Mouse (Mus musculus) embryo, embryonic 10.5 days (tissue): Measurements from ENCODE around the gene Gm10837.

Experiments
- DNase-seq: peaks from one replicate; pipeline ENCODE4 v3.0.0-alpha.2; 2015; ENCODE audit warnings: low spot score

The Gm10837 gene

DNA sequence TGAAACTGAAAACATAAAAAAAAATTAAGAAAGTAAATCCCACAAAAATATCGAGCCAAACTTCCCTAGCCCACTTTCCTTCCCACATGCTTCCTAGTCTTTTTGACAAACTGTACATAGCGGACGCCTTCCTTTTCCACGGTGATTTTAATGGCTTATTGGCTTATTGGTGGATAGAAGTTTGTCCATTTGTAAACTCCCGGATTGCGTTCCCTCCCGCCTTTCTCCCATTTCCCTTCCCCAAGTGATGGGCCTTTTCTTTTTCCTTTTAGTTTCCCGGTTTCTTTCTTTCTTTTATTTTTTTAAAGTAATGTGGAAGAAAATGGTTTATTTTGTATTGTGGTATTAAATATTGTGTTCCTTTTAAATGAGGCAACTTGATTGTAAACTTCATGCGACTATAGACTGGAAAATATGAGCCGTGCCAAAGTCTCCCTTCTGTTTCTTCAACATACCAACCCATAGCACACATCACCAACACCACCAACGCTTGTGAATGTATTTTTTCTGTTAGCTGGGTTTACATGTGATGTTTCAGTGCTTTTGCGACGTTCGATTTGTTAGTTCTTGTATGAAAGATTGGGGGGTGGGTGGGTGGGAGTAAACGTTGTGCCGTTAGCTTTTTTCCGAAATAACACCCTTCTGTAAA is 10.8 kb upstream of the Gm10837 start:
- DNase-seq = peak; percentile 59

DNA sequence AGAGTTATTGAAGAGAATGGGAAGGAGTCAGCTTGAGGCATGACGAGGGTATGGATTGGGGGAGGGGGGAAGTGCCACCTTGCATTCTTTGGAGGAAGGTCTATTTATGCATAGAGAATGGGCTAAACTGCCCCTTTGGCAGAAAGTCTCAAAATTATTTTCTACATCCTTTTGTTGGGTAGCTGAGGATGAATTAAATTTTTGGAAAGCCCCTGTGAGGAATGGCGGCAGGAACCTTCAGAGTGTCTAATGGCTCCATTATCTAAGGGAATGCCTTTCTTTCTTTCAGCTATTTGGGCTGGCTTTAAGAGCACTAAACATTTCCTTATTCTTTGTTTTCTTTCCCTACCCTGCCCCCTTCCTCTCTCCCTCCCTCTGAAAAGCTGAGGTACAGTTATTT is 10.0 kb upstream of the Gm10837 start:
- DNase-seq = peak; percentile 70

GRCm38 (mm10) chr14:122481181-122481580 is 9.2 kb upstream of the Gm10837 start:
- peak; percentile 62 for DNase-seq

DNA sequence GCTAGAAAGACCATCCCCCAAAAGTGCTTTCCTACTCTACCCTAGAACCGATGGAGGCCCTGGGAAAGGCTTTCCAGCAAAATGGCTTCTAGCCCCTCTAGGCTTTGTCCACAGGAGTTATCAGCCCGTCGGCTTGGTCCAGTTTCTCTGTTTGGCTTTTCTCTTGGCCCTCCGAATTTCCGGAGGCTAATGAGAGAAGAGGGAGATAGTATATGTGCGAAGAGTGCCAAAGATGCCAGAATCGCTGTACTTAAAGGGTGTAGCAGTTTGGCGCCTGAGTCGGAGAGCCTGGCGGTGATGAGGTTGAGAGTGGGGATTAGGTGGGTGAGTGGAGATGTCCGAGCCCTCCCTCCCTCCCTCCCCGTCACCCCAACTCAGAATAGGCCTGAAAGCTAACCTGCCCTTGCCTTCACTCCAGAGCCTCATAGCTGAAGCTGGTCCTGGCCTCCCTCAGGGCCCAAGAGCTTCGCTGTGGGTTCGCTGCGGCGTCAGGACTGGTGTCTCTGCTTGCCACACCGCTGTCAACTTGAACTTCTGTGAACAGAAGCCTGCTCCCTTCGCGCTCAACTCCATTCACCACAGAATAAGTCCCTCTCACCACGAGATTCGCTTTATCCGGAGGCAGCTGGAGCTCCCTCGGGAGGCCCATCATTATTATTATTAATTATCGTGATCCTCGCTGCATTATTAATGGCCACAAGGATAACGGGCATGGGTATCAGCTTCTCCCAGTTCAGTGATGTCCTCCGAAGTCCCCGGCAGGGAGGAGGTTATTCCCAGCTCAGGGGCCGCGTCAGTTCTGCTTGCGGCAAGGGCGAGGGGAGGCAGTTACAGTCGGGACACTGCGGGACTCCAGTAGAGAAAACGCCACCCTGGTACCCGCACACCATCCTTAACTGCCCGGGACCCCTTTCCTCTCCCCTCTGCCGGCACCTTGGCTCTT is 8.0 kb upstream of the Gm10837 start:
- peak; percentile 70 for DNase-seq

- DNase-seq = peak; percentile 57
These were observed 7.4 kb upstream of the Gm10837 start for GRCm38 (mm10) chr14:122483024-122483385.

- DNase-seq = peak; percentile 53
These were observed 6.6 kb upstream of the Gm10837 start for GRCm38 (mm10) chr14:122483556-122484421.

GRCm38 (mm10) chr14:122484458-122484843 is 5.9 kb upstream of the Gm10837 start:
- DNase-seq = no peak

- peak; percentile 52 for DNase-seq
These were observed 5.4 kb upstream of the Gm10837 start for GRCm38 (mm10) chr14:122484844-122485551.

DNA sequence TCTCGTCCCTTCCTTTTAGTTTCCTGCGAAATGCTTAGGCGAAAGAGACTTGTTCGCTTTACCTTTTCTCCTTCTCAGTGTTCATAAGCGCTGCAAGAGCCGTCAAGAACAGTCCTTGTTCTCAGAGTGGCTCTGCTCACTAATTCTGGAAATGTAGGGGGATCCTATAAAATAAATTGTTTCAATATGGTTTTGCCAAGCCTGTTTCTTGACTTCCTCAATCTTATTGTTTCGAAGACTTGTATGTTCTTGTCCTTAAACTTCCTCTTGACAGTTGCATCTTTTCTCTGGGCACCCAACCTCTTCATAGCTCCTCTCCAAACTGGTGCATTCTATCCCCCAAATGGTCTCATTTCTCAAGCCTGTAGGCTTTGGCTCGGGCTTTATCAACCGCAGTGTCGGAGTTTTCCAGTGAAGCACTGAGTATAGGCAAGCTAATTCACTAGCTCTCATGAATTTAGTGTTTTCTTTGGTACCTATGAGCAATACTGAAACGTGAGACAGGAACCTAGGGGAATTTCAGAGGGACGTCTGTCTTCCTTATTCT is 4.7 kb upstream of the Gm10837 start:
- DNase-seq = peak; percentile 74

DNA sequence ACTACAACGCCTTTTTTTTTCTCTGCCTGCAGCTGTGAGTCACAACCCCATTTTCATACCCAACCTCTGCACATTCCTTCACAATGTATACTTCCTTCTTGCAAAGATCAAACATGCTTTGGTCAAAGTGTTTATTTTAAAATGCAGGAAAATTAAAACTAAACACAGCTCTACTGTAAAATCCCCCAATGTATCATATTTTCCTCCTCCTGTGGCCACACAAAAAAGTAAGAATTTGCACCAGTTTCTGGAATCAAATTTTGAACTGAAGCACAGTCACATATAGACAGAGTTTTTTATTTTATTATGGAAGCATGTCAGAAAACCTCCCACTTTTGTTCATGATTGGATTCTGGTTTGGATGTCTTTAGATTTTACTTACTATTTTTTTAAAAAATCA is 3.8 kb upstream of the Gm10837 start:
- DNase-seq = no peak

DNA sequence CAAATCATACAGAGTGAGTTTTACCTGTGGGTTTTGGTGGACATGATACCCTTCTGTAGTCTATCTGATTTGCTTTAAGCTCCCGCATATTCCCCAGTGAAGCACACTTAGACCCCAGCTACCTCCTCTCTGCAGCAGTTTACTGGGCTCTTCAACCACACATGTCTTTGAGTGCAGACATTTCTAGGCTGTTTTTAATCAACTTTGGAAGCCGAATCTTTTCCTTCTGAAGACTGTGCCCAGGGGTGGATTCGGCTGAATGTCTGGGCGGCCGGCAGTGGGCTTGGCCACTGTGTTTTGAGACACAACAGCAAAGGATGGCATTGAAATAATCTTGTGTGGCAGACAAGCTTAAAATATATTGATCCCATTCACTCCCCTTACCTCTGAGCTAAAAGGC is 3.0 kb upstream of the Gm10837 start:
- DNase-seq = peak; percentile 70

GRCm38 (mm10) chr14:122489041-122489440 is 1.3 kb upstream of the Gm10837 start:
- peak; percentile 59 for DNase-seq

DNA sequence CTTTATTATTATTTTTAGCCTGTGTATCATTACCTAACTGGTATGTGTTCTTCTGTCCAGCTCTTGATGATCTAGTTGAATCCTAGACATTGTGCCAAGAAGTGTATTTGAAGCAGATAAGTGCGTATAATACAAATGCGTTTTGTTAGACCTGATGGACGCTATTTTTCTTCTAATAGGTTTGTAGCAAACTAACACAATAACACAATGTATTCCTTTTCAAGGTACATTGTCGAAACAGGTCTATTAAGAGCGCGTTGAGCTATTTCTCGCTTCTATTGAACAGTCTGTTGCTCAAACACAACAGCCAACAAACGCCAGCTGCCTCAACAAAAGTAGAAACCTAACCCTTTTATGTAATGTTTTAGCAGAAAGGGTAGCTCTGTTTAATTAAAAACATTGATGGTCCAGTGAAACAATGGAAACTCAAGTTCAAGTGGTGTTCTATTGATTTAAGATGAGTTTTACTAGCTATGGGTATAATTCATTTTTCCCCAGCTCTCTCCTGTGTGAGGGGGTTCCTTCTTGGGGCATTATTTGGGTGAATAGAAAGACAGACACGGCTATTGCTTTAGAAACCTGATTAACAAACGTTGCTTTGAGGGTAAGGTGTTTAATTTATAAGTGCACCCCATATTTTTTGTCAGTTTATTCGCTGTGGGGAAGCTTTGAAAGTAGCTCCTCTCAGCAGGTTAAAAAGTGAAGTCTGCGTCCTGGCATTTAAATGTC is 536 bp upstream of the Gm10837 start:
- DNase-seq = peak; percentile 77

DNA sequence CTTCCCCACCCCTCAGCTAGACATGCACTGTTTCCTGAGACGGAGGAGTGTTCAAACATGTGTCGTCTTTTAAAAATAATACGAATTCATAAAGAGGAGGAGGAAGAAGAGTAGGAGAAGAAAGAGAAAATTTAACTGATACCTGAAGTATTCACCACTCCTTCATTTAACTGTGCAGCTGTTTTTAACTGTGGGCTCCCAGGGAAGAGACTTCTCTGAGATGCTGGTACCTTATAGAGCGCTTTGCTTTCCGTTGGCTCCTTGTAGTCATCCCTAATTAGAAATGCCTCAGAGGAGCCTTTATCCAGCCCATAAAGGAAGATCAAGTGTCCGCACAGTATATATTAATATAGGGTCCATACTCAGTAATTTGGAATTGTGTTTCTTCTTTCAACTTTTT is 1.1 kb downstream of the Gm10837 start:
- peak; percentile 16 for DNase-seq

GRCm38 (mm10) chr14:122492015-122492414 is 1.6 kb downstream of the Gm10837 start:
- DNase-seq = no peak

DNA sequence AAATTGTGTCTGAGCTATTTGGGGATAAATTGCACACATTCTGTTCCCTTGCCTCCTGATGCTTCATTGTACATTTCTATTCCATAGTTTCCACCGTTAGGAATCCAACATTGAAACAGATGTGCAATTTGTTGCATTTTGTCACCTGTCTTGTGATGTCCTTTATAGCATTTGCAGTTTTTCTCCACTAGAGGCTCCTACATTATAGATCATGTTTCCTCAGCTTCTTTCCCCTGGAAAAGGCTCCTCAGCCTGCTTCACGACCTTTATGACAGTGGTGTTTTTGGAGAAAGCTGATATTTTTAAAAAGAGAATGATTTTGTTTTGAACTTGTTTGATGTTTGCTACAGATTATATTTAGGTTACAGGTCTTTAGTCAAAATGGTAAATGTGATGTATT is 18.7 kb downstream of the Gm10837 start:
- DNase-seq = peak; percentile 36

GRCm38 (mm10) chr14:122511519-122511918 is 21.1 kb downstream of the Gm10837 start:
- DNase-seq = no peak

- no peak for DNase-seq
These were observed 23.2 kb downstream of the Gm10837 start for GRCm38 (mm10) chr14:122513511-122514036.

DNA sequence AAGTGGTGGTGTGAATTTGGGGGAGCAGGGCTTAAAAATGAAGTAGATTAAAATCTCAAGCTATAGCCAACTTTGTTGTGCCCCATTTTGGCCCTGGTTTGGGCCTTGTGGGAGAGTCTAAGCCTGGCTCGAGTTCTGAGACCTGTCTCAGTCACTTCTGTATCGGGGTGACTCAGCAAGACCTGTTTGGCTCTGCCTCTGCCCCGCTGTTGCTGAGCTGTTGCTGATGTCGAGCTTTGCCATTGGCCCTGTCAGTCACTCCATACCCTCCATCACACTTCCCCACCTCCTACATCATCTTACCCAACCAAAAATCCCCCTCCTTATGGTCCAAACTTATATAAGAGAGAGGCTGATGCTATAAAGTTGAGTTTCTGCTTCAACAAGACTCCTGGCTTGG is 38.1 kb downstream of the Gm10837 start:
- no peak for DNase-seq
